Mouse (Mus musculus) liver, adult (tissue): ENCODE results near the gene Antxr2.

Experiments
- GATA4 ChIP-seq: IDR thresholded peaks from 2 replicates; pipeline ENCODE4 v1.6.1; 2014; ENCODE audit warnings: mild to moderate bottlenecking, low read length; ENCODE audit not compliant: insufficient replicate concordance

Antxr2 gene

GRCm38 (mm10) chr5:97962512-97962911 is 68.3 kb downstream of the Antxr2 start:
- TF ChIP-seq GATA4: no peak

- no peak for TF ChIP-seq GATA4
These were observed 69.1 kb downstream of the Antxr2 start for GRCm38 (mm10) chr5:97961786-97962185.

GRCm38 (mm10) chr5:97959651-97960050 is 71.2 kb downstream of the Antxr2 start:
- TF ChIP-seq GATA4: no peak

- TF ChIP-seq GATA4: no peak
These were observed 71.8 kb downstream of the Antxr2 start for GRCm38 (mm10) chr5:97959010-97959409.

- no peak for TF ChIP-seq GATA4
These were observed 73.3 kb downstream of the Antxr2 start for GRCm38 (mm10) chr5:97957501-97957900.

- no peak for TF ChIP-seq GATA4
These were observed 76.6 kb downstream of the Antxr2 start for GRCm38 (mm10) chr5:97954193-97954772.

- no peak for TF ChIP-seq GATA4
These were observed 77.5 kb downstream of the Antxr2 start for GRCm38 (mm10) chr5:97953241-97953920.

- TF ChIP-seq GATA4: no peak
These were observed 83.6 kb downstream of the Antxr2 start for GRCm38 (mm10) chr5:97947261-97947660.

GRCm38 (mm10) chr5:97946236-97946635 is 84.6 kb downstream of the Antxr2 start:
- TF ChIP-seq GATA4: no peak

GRCm38 (mm10) chr5:97935140-97936129 is 95.4 kb downstream of the Antxr2 start:
- TF ChIP-seq GATA4: no peak

- no peak for TF ChIP-seq GATA4
These were observed 113.2 kb downstream of the Antxr2 start for GRCm38 (mm10) chr5:97917654-97918053.

- TF ChIP-seq GATA4: no peak
These were observed 116.0 kb downstream of the Antxr2 start for GRCm38 (mm10) chr5:97914890-97915289.

GRCm38 (mm10) chr5:97913901-97914300 is 116.9 kb downstream of the Antxr2 start:
- no peak for TF ChIP-seq GATA4

- no peak for TF ChIP-seq GATA4
These were observed 123.4 kb downstream of the Antxr2 start for GRCm38 (mm10) chr5:97907482-97907881.

- no peak for TF ChIP-seq GATA4
These were observed 124.1 kb downstream of the Antxr2 start for GRCm38 (mm10) chr5:97906537-97907266.
